Mouse (Mus musculus) liver, embryonic 13.5 days (tissue): Measurements from ENCODE around the gene Baiap2. TPM values are rescaled to one million over a fixed set of nuclear protein-coding genes. Genes with fewer than 3 reads are reported as not detected.

ENCODE experiments used
- ATAC-seq: fragments of 200-750 bp; cut with Nextera tagmentation; 2 replicates; pipeline ENCODE4 v1.8.0; 2017; ENCODE audit warnings: low read depth, mild to moderate bottlenecking, moderate number of reproducible peaks, moderate library complexity
- DNase-seq: peaks from one replicate; pipeline ENCODE4 v3.0.0; 2022
- H3K27ac ChIP-seq: fragments of 300-500 bp; sonication (generic); 2 replicates; pipeline ENCODE4 v1.5.1; 2015; ENCODE audit warnings: moderate library complexity, mild to moderate bottlenecking, inconsistent platforms
- H3K27me3 ChIP-seq: fragments of 300-500 bp; sonication (generic); 2 replicates; pipeline ENCODE4 v1.6.1; 2015; ENCODE audit warnings: mild to moderate bottlenecking, inconsistent platforms
- H3K36me3 ChIP-seq: fragments of 300-500 bp; sonication (generic); 2 replicates; pipeline ENCODE4 v1.6.1; 2015; ENCODE audit warnings: mild to moderate bottlenecking, inconsistent platforms
- H3K4me1 ChIP-seq: fragments of 300-500 bp; sonication (generic); replicated peaks from 2 replicates; pipeline ENCODE4 v1.6.1; 2015; ENCODE audit warnings: inconsistent platforms
- H3K4me2 ChIP-seq: fragments of 300-500 bp; sonication (generic); 2 replicates; pipeline ENCODE4 v1.6.1; 2015; ENCODE audit warnings: inconsistent platforms, mild to moderate bottlenecking, moderate library complexity
- H3K4me3 ChIP-seq: fragments of 300-500 bp; sonication (generic); replicated peaks from 2 replicates; pipeline ENCODE4 v1.5.1; 2015; ENCODE audit warnings: mild to moderate bottlenecking, inconsistent platforms
- H3K9ac ChIP-seq: fragments of 300-500 bp; sonication (generic); 2 replicates; pipeline ENCODE4 v1.6.1; 2015; ENCODE audit warnings: mild to moderate bottlenecking, inconsistent platforms
- H3K9me3 ChIP-seq: fragments of 300-500 bp; sonication (generic); replicated peaks from 2 replicates; pipeline ENCODE4 v1.6.1; 2016; ENCODE audit warnings: inconsistent platforms
- WGBS: fragments of 180-500 bp; shearing (Covaris S2); methylation state at CpG from one replicate; pipeline ENCODE4 v1.1.7; 2015; ENCODE audit not compliant: insufficient replicate concordance; 5-methylcytosine and 5-hydroxymethylcytosine counted together
- polyA plus RNA-seq: library from polyadenylated mRNA; unstranded; fragments of >200 nt; fragmentation: Nextera tagmentation; extraction: Ambion mirVana; gene quantifications from 2 replicates; pipeline ENCODE4 v1.2.1, GENCODE M21; 2015

Gene Baiap2
- polyA plus RNA-seq, 1 experiment from 2014 or later = 5.1 TPM

- H3K9me3 ChIP-seq = no peaks in the 10 kb centered on the region
- no peak for ATAC-seq
- no peak overlapping the region for H3K9ac ChIP-seq
- DNase-seq = no peak
- WGBS = 61% methylated on average over 8 of the region's 8 CpGs
- H3K27me3 ChIP-seq = peaks cover 9% of the 10 kb centered on the region
- H3K4me3 ChIP-seq = no peak overlapping the region
- H3K36me3 ChIP-seq = no peaks in the 10 kb centered on the region
- H3K27ac ChIP-seq = no peak overlapping the region
- peaks cover 5% of the 10 kb centered on the region; the same call in 1 of the 2 replicates for H3K4me1 ChIP-seq
- H3K4me2 ChIP-seq = no peak overlapping the region
Observed at GRCm38 (mm10) chr11:120017011-120017410, 74.4 kb downstream of the Baiap2 start.

DNA sequence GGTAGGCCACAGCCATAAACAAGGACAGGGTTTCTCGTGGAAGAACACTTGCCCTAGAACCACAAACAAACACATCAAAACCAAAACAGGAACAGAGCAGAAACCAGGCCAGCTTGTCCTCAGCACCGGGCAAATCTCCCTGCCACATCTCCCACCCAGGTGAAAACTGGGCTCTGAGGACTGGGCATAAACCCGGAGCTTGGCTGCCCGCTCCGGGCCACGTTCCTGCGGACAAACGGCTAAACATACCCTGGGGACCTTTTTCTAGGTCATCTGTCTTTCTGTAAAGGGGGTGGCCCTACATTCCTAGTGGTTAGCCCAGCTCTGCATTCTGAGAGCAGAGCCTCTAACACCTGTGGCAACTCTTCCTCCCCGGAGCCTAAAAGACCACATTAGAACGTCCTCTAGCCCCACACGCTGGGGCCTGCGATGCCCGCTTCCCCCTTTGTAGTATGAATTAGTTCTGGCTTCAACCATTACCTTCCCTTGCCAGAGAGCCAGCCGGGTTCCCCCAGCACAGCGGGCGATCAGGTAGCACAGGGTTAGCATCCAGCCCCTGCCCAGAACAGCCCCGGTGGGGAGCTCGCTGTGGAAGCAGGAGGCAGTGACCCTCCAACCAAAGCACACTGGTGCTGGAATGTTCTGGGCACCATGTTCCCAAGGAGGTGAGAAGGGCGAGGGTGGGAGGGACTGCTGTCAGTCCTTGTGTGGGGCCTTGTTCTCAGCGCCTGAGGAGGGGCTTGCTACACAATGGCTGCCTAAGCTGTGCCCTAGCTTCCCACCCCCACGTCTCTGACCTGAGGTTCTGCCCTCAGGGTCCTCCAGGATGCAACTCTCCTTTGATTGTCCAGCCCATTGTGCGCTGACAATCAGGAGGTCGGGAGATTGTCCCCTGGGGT lies 77.2 kb downstream of the Baiap2 start:
- Histone ChIP-seq H3K27ac (no peak overlapping the region), H3K9ac (no peak overlapping the region), H3K4me1 (no peaks in the 10 kb centered on the region), H3K36me3 (no peaks in the 10 kb centered on the region), H3K4me2 (no peak overlapping the region), H3K4me3 (no peak overlapping the region), H3K9me3 (no peaks in the 10 kb centered on the region), H3K27me3 (no peaks in the 10 kb centered on the region)
- ATAC-seq = no peak
- 66% methylated on average over 23 of the region's 23 CpGs for WGBS
- no peak for DNase-seq

- H3K9me3 ChIP-seq = no peaks in the 10 kb centered on the region
- no peak for ATAC-seq
- H3K9ac ChIP-seq = no peak overlapping the region
- 85% methylated on average over 16 of the region's 16 CpGs for whole genome bisulfite sequencing
- no peaks in the 10 kb centered on the region for H3K36me3 ChIP-seq
- H3K27me3 ChIP-seq = no peaks in the 10 kb centered on the region
- H3K4me3 ChIP-seq = no peak overlapping the region
- no peak for DNase-seq
- no peak overlapping the region for H3K27ac ChIP-seq
- H3K4me1 ChIP-seq = no peaks in the 10 kb centered on the region
- no peak overlapping the region for H3K4me2 ChIP-seq
Observed at GRCm38 (mm10) chr11:120021367-120021766, 78.8 kb downstream of the Baiap2 start.

GRCm38 (mm10) chr11:120022216-120022615 lies 79.7 kb downstream of the Baiap2 start:
- H3K9ac ChIP-seq = no peak overlapping the region
- no peak for ATAC-seq
- 68% methylated on average over 8 of the region's 8 CpGs for WGBS
- no peaks in the 10 kb centered on the region for H3K27me3 ChIP-seq
- no peaks in the 10 kb centered on the region for H3K36me3 ChIP-seq
- no peaks in the 10 kb centered on the region for H3K4me1 ChIP-seq
- no peak for DNase-seq
- no peak overlapping the region for H3K4me3 ChIP-seq
- no peak overlapping the region for H3K27ac ChIP-seq
- no peak overlapping the region for H3K4me2 ChIP-seq
- H3K9me3 ChIP-seq = no peaks in the 10 kb centered on the region

DNA sequence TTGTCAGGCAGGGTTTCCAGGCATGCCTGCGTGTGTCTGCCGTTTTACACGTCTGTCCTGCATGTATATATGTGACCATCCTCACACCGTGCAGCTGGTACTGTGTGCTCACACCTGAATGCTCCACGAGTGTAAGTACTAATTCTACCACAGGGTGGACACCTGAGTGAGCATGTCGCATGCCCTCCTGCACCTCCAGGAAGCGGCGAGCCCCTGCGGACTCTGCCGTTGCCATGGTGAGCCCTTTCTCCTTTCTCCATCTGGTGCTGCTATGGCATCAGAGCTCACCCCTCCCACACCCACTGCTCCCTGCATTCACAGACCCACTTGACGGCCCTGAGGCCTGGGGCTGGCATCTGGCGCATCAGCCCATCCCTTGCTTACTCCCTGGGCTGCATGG lies 80.3 kb downstream of the Baiap2 start:
- Histone ChIP-seq H3K27me3 (no peaks in the 10 kb centered on the region), H3K27ac (no peak overlapping the region), H3K4me1 (no peaks in the 10 kb centered on the region; the same call in 1 of the 2 replicates), H3K36me3 (no peaks in the 10 kb centered on the region), H3K9me3 (no peaks in the 10 kb centered on the region), H3K9ac (no peak overlapping the region), H3K4me3 (no peak overlapping the region), H3K4me2 (no peak overlapping the region)
- DNase-seq (no peak), ATAC-seq (no peak)
- 66% methylated on average over 12 of the region's 12 CpGs for WGBS

DNA sequence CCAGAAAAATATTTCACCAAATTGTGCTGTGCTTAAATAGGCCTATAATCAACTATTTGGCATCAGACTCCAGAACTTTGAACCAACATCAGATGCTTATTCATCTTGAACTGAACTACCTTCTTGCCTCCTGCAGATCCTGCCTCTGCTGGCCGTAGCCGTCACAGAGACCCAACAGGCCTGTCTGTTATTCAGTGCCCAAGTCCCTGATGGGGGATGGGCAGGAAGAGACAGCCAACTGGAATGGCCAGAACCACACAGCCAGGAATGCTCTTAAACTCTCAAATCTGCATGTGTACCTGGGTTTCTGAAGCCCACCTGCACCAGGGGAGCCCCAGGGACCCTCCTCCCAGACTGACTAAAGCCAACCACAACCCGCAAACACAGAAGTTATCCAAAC lies 84.4 kb downstream of the Baiap2 start:
- Histone ChIP-seq H3K4me2 (no peak overlapping the region), H3K9ac (no peak overlapping the region), H3K4me3 (no peak overlapping the region), H3K4me1 (peaks cover 15% of the 10 kb centered on the region), H3K36me3 (no peaks in the 10 kb centered on the region), H3K27me3 (no peaks in the 10 kb centered on the region), H3K27ac (no peak overlapping the region), H3K9me3 (no peaks in the 10 kb centered on the region)
- no peak for ATAC-seq
- WGBS = 65% methylated on average over 3 of the region's 3 CpGs
- no peak for DNase-seq

DNA sequence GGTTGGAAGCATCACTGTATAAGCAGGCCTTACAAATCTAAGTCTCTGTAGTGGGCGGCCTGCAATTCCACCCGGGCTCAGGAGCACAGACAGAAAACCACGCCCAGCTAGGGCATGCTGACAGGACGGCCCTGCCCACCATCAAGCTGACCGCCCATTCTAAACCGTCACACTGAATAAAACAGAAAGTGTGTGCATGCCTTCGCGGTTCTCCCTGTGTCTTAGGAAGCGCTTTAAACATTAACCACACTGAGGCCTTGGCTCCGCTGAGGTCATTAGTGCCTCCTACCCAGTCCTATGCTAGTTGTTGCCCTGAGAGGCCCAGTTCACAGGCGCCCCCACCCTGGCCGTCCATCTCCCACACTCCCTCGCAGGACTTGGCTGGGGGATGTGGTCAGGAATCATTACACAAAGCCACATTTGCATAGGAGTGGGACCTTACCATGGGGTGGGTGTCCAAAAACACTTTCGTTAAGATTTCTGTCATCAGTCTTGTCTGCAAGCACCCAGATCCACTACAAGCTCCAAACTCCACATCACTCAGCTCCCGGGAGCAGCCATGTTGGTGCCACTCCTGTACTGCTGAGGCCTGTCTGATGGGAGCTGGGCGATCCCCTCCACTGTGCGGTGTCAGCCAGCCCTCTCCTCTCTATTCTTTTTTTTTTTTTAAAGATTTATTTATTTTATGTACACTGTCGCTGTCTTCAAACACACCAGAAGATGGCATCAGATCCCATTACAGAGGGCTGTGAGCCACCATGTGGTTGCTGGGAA lies 85.9 kb downstream of the Baiap2 start:
- H3K9me3 ChIP-seq = no peaks in the 10 kb centered on the region
- DNase-seq = no peak
- WGBS = 73% methylated on average over 18 of the region's 18 CpGs
- H3K36me3 ChIP-seq = no peaks in the 10 kb centered on the region
- H3K9ac ChIP-seq = no peak overlapping the region
- peaks cover 15% of the 10 kb centered on the region for H3K4me1 ChIP-seq
- H3K4me2 ChIP-seq = no peak overlapping the region
- H3K27ac ChIP-seq = peak overlapping the region; percentile 23
- H3K27me3 ChIP-seq = no peaks in the 10 kb centered on the region
- ATAC-seq = peak; percentile 57
- no peak overlapping the region for H3K4me3 ChIP-seq

DNA sequence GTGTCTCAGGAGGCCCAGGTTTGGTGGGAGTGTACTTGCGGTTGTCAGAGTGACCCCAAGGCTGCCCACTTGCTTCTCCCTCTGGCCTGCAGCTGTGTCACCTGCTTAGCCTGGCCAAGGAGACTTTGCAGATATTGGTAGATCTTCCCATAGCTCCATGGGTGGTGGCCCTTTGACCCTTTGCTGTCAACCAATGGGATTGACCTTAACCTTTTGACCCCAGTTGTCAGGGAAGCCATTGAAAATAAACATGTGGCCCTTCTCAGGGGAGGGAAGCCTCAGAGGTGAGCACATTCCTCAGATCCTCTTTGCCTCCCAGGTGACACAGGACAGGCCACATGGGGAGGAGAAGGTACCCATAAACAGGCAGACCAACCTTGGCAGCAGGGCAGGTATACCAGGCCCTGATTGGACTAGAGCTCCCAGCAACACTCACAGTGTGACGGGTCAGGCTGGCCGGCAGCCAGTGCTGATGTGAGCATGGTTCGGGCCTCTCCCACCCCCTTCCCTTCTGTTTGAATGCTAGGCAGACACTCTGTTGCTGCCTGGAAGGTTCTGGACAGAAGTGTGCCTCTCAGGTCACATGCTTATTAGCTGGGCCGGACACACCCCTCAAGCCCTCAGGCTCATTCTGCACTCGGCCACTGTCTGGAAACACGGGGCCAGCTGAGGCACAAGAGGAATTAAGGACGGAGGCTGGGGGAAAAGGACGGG lies 87.0 kb downstream of the Baiap2 start:
- 54% methylated on average over 9 of the region's 9 CpGs for WGBS
- Histone ChIP-seq H3K9me3 (no peaks in the 10 kb centered on the region), H3K27ac (no peak overlapping the region), H3K4me3 (no peak overlapping the region), H3K4me1 (peaks cover 15% of the 10 kb centered on the region), H3K4me2 (no peak overlapping the region), H3K27me3 (no peaks in the 10 kb centered on the region), H3K36me3 (no peaks in the 10 kb centered on the region), H3K9ac (no peak overlapping the region)
- DNase-seq (no peak), ATAC-seq (no peak)

DNA sequence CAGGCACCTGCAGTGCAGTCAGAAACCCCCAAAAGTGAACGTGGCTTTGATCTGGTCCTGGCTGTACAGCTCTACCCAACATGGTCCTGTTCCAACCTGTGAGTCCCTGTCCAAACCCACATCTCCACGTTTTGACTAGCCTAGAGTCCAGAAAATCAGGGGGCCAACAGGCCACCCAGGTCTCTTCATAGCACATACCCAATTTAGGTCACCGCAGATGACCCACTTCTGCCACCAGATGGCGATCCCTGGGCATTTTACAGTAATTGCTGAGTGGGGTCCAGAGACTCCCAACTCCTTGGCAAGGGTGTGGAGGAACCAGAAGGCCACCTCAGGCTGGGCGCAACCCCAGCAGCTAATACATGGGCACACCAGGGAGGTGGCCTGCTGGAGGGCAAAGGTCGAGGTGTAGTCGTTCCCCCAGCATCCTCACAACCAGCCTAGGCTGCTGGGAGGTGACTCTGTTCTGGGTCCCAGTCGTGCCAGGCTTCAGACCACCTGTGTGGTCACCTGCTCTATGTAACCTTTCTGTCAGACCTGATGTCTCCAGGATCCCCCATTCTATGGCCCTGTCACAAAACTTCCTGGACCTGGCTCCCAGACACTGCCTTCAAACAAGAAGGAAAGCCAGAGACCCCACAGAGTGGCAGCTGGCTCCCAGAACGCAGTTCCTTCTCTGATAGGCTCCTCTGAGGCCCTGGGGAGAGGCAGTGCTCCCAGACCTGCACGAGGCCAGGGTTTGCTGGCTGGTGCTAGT lies 87.8 kb downstream of the Baiap2 start:
- no peak for DNase-seq
- H3K27ac ChIP-seq = no peak overlapping the region
- no peak overlapping the region for H3K4me3 ChIP-seq
- no peak overlapping the region for H3K9ac ChIP-seq
- no peaks in the 10 kb centered on the region for H3K36me3 ChIP-seq
- H3K27me3 ChIP-seq = no peaks in the 10 kb centered on the region
- 30% methylated on average over 10 of the region's 10 CpGs for WGBS
- no peaks in the 10 kb centered on the region for H3K9me3 ChIP-seq
- peaks cover 19% of the 10 kb centered on the region for H3K4me1 ChIP-seq
- ATAC-seq = no peak; the same call in 1 of the 2 replicates
- no peak overlapping the region for H3K4me2 ChIP-seq

DNA sequence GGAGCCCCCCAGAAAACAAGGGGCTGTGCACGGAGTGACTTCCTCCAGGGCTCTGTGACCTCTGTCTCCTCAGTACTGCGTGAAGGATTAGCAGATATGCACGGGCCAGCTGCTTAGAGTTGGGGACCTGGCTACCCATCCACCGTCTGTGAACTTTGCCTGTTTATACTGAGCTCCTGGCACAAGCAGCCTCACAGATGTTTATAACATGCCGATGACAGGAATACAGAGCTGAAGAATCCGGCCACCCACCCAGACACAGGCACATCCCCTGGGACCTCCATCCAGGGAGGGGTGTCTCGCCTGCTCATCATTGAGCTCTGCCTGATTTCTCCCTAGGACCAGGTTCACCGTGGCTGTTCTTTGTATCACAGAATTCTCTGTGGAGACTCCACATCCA lies 89.5 kb downstream of the Baiap2 start:
- Histone ChIP-seq H3K4me3 (no peak overlapping the region), H3K27ac (no peak overlapping the region), H3K27me3 (no peaks in the 10 kb centered on the region), H3K36me3 (no peaks in the 10 kb centered on the region), H3K9ac (no peak overlapping the region), H3K4me2 (no peak overlapping the region), H3K4me1 (peaks cover 21% of the 10 kb centered on the region), H3K9me3 (no peaks in the 10 kb centered on the region)
- ATAC-seq = no peak
- DNase-seq = no peak
- 54% methylated on average over 8 of the region's 8 CpGs for WGBS

DNA sequence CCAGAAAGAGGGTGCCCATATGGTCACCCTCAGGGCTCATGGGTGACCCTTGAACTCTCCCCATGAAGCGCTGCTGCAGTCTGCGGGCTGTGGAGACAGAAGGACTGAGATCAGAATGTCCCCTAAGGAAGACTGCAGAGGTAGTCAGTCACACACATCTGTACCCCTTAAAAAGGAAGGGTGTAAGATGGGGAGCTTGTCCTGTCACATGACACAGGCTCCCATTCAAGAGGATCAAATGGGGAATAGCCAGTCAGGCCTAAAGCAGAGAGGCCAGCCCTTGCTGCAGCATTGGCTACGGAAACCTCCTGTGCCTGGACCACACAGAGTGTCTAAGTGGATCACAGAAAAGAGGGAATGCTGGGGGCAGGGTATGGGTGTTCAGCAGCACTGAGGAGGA lies 90.9 kb downstream of the Baiap2 start:
- 77% methylated on average over 3 of the region's 3 CpGs for WGBS
- H3K4me1 ChIP-seq = peaks cover 16% of the 10 kb centered on the region
- ATAC-seq (no peak), DNase-seq (no peak)
- no peak overlapping the region for H3K4me3 ChIP-seq
- H3K27me3 ChIP-seq = no peaks in the 10 kb centered on the region
- no peak overlapping the region for H3K9ac ChIP-seq
- H3K36me3 ChIP-seq = no peaks in the 10 kb centered on the region
- no peak overlapping the region for H3K27ac ChIP-seq
- no peaks in the 10 kb centered on the region for H3K9me3 ChIP-seq
- H3K4me2 ChIP-seq = no peak overlapping the region
